15 mouse cellular contexts compared by ENCODE assay signal in the genomic region with DNA sequence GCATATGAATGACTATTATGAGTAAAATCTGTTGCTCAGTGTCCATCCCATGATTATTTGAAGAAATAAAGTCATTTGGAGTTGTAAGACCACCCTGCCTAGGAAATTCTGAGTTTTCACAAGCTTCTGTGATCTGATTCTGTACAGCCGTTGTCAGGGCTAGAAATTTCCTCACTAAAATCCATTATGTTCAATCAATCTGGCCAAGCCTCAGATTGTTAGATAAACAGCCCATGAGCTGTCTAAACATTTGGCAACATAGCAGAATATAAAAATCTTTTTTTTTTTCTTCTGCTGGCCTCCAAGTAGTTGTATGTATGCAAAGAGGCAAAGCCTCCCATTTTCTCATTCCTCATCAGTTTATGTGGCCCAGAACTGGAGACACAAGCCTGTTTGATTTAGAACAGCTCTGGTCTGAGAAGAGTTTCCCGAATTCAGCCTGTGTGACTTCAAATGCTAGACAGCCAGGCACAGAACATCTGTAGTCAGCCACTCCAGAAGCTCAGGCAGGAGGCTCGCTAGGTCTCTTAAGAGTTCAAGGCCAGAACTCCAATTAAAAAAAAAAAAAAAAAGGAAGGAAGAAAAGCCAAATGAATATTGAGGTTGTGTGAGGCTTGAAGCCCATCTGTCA. TPM values are rescaled to one million over a fixed set of nuclear protein-coding genes. Genes with fewer than 3 reads are reported as not detected.
DNase-seq lines count a peak whose midpoint lies in the region; ATAC-seq and TF ChIP-seq lines count a peak whose summit lies in the region.
"Had no signal": no experiment of that assay in that cellular context is flagged by ENCODE, and none has a peak within 500 bp of the region (broad histone marks: within the 10 kb centered on the region; RNA-seq: fewer than 3 reads in every experiment).

No protein-coding gene starts in this region.

- no peaks in the 10 kb centered on the region for H3K27me3 ChIP-seq in heart, embryonic 14.5 days (ENCODE audit: control insufficient read depth, insufficient read depth, low read length)
- H3K27me3 ChIP-seq in liver, embryonic 15.5 days: no peaks in the 10 kb centered on the region
- H3K27me3 ChIP-seq in intestine, postnatal 0 days (replicated peaks; ENCODE audit: control insufficient read depth, insufficient read depth, low read length): no peaks in the 10 kb centered on the region
- H3K27me3 ChIP-seq in neural tube, embryonic 15.5 days (replicated peaks): no peaks in the 10 kb centered on the region
- H3K27me3 ChIP-seq: embryonic facial prominence, embryonic 13.5 days; forebrain, embryonic 13.5 days had no signal

- H3K36me3 ChIP-seq in heart, embryonic 14.5 days (ENCODE audit: control insufficient read depth, insufficient read depth, low read length): peaks cover 14% of the 10 kb centered on the region
- peaks cover 8% of the 10 kb centered on the region for H3K36me3 ChIP-seq in liver, embryonic 15.5 days (replicated peaks)
- peaks cover 14% of the 10 kb centered on the region for H3K36me3 ChIP-seq in intestine, postnatal 0 days (ENCODE audit: control insufficient read depth, insufficient read depth)
- H3K36me3 ChIP-seq in neural tube, embryonic 15.5 days: peaks cover 13% of the 10 kb centered on the region

- TF ChIP-seq CTCF in intestine, postnatal 0 days (IDR thresholded peaks at IDR 0.05; ENCODE audit: low read depth): no peak

- peak overlapping the region in 1 of 2 experiments; percentile 33; a peak in 2 of 4 replicates for H3K27ac ChIP-seq in heart, embryonic 14.5 days (replicated peaks in 1 of 2; ENCODE audit: control insufficient read depth in 1 of 2, insufficient read depth in 1 of 2, low read depth in 2 of 2, low read length in 2 of 2)
- peak overlapping the region; percentile 7; the same call in 1 of the 2 replicates for H3K27ac ChIP-seq in liver, embryonic 15.5 days (replicated peaks)
- peak overlapping the region; percentile 77 for H3K27ac ChIP-seq in intestine, postnatal 0 days (ENCODE audit: low read depth, low read length)
- no peak overlapping the region for H3K27ac ChIP-seq in neural tube, embryonic 15.5 days (replicated peaks)
- H3K27ac ChIP-seq: embryonic facial prominence, embryonic 13.5 days; forebrain, embryonic 13.5 days; hindbrain, embryonic 10.5 days had no signal

- 58% methylated on average over 3 of the region's 3 CpGs for WGBS in heart, embryonic 14.5 days
- 34% methylated on average over 3 of the region's 3 CpGs for WGBS in liver, embryonic 15.5 days (ENCODE audit: insufficient replicate concordance)
- 25% methylated on average over 3 of the region's 3 CpGs for WGBS in intestine, postnatal 0 days
- 65% methylated on average over 3 of the region's 3 CpGs for WGBS in neural tube, embryonic 15.5 days

- H3K9me3 ChIP-seq in heart, embryonic 14.5 days (ENCODE audit: control insufficient read depth, low read length): no peaks in the 10 kb centered on the region
- H3K9me3 ChIP-seq in liver, embryonic 15.5 days (replicated peaks): no peaks in the 10 kb centered on the region
- H3K9me3 ChIP-seq in intestine, postnatal 0 days (ENCODE audit: control insufficient read depth): no peaks in the 10 kb centered on the region
- H3K9me3 ChIP-seq in neural tube, embryonic 15.5 days (replicated peaks): no peaks in the 10 kb centered on the region
- H3K9me3 ChIP-seq: embryonic facial prominence, embryonic 13.5 days; forebrain, embryonic 13.5 days; hindbrain, embryonic 10.5 days had no signal

- DNase-seq in heart, postnatal 36 days: no peak
- no peak for DNase-seq in liver
- DNase-seq in adipocyte (ENCODE audit: low spot score): peak; percentile 13
- DNase-seq in cerebellum, adult 9-10 months: no peak
- DNase-seq: cerebellum, postnatal 25 days; layer of hippocampus, adult 9-11 months; left cerebral cortex, postnatal 4 days had no signal

- 0 out of 2 replicates have a peak overlapping the region, but pooled peaks have one; percentile 9 for H3K4me2 ChIP-seq in heart, embryonic 14.5 days (ENCODE audit: low read length)
- no peak overlapping the region for H3K4me2 ChIP-seq in liver, embryonic 15.5 days
- peak overlapping the region; percentile 44 for H3K4me2 ChIP-seq in intestine, postnatal 0 days (replicated peaks; ENCODE audit: low read depth)
- H3K4me2 ChIP-seq in neural tube, embryonic 15.5 days: no peak overlapping the region
- H3K4me2 ChIP-seq: embryonic facial prominence, embryonic 13.5 days; forebrain, embryonic 13.5 days had no signal

- H3K4me1 ChIP-seq in heart, embryonic 14.5 days (ENCODE audit: control insufficient read depth in 2 of 2, insufficient read depth in 2 of 2, low read length in 2 of 2): peaks cover 4 to 5% of the 10 kb centered on the region in 2 experiments; a peak in 2 of 4 replicates
- H3K4me1 ChIP-seq in liver, embryonic 15.5 days (replicated peaks): peaks cover 40% of the 10 kb centered on the region
- peaks cover 6% of the 10 kb centered on the region; the same call in 1 of the 2 replicates for H3K4me1 ChIP-seq in intestine, postnatal 0 days (replicated peaks; ENCODE audit: control insufficient read depth, insufficient read depth, low read length)
- peaks cover 22% of the 10 kb centered on the region for H3K4me1 ChIP-seq in neural tube, embryonic 15.5 days

- ATAC-seq in heart, embryonic 14.5 days (ENCODE audit: insufficient number of reproducible peaks, insufficient read depth, low FRiP score, low read depth): no peak
- no peak for ATAC-seq in liver, embryonic 15.5 days (ENCODE audit: insufficient read depth)
- ATAC-seq in intestine, postnatal 0 days: no peak
- ATAC-seq in neural tube, embryonic 15.5 days (ENCODE audit: low FRiP score): no peak
- ATAC-seq: activated CD4-positive, CD25-positive, alpha-beta regulatory T cell, adult 4 months; forebrain, embryonic 13.5 days had no signal

- H3K9ac ChIP-seq in heart, embryonic 14.5 days (ENCODE audit: low read length): no peak overlapping the region
- no peak overlapping the region for H3K9ac ChIP-seq in liver, embryonic 15.5 days
- H3K9ac ChIP-seq in intestine, postnatal 0 days (ENCODE audit: low read depth, low read length): peak overlapping the region; percentile 46; the same call in 1 of the 2 replicates
- no peak overlapping the region for H3K9ac ChIP-seq in neural tube, embryonic 15.5 days (replicated peaks)
- H3K9ac ChIP-seq: embryonic facial prominence, embryonic 13.5 days; forebrain, embryonic 13.5 days had no signal

- intact Hi-C loops in heart, postnatal 36 days (cut with DNase I): loop anchor here (5.0 kb wide), 3 partner anchors 42 to 207 kb away; no protein-coding TSS in a partner anchor

- H3K4me3 ChIP-seq in heart, embryonic 14.5 days (ENCODE audit: control insufficient read depth in 1 of 2, insufficient read depth in 1 of 2, low read depth in 1 of 2, low read length in 2 of 2): no peak overlapping the region
- H3K4me3 ChIP-seq in liver, embryonic 15.5 days (replicated peaks): no peak overlapping the region
- no peak overlapping the region for H3K4me3 ChIP-seq in intestine, postnatal 0 days (ENCODE audit: low read depth, low read length)
- no peak overlapping the region for H3K4me3 ChIP-seq in neural tube, embryonic 15.5 days (replicated peaks)
- H3K4me3 ChIP-seq: embryonic facial prominence, embryonic 13.5 days; forebrain, embryonic 13.5 days; hindbrain, embryonic 10.5 days had no signal

RNA-seq across cellular contexts. Expression of gene Pxk, which starts 3.0 kb away (rescaled TPM):
- polyA plus RNA-seq in heart, embryonic 14.5 days (2014; fragmentation: Nextera tagmentation; extraction: Ambion mirVana): 30.2 and 32.9 TPM in 2 replicates
- total RNA-seq in heart, postnatal 36 days (2021): 10 to 100 TPM; 25.2 to 27.3 TPM
- 11.3 and 12.1 TPM in 2 replicates for polyA plus RNA-seq in liver, embryonic 15.5 days (2015; fragmentation: Nextera tagmentation; extraction: Ambion mirVana)
- 59.2 and 62.0 TPM in 2 replicates for polyA plus RNA-seq in intestine, postnatal 0 days (2015; fragmentation: Nextera tagmentation; extraction: Ambion mirVana)
- 75.2 and 78.5 TPM in 2 replicates for polyA plus RNA-seq in neural tube, embryonic 15.5 days (2015; fragmentation: Nextera tagmentation; extraction: Ambion mirVana)

RNA-seq across cellular contexts. Expression of gene Rpp14, which starts 14.9 kb away (rescaled TPM):
- 46.5 and 47.0 TPM in 2 replicates for polyA plus RNA-seq in heart, embryonic 14.5 days (2014; fragmentation: Nextera tagmentation; extraction: Ambion mirVana)
- total RNA-seq in heart, postnatal 36 days (2021): 10 to 100 TPM; 27.1 to 30.3 TPM
- 19.9 and 22.0 TPM in 2 replicates for polyA plus RNA-seq in liver, embryonic 15.5 days (2015; fragmentation: Nextera tagmentation; extraction: Ambion mirVana)
- polyA plus RNA-seq in intestine, postnatal 0 days (2015; fragmentation: Nextera tagmentation; extraction: Ambion mirVana): 34.0 and 34.3 TPM in 2 replicates
- polyA plus RNA-seq in neural tube, embryonic 15.5 days (2015; fragmentation: Nextera tagmentation; extraction: Ambion mirVana): 43.1 and 57.9 TPM in 2 replicates

Comparison
In these comparisons a context has a peak if more than half of its experiments do, and no peak if none do; other contexts are left out.
1. H3K4me2 ChIP-seq: peak in heart, embryonic 14.5 days (single experiment) and intestine, postnatal 0 days (single experiment); none in liver, embryonic 15.5 days (single experiment) and neural tube, embryonic 15.5 days (single experiment).